Mouse (Mus musculus) bone marrow macrophage, adult 2 months (primary cell): ENCODE results near the gene Shisal2b. TPM values are rescaled to one million over a fixed set of nuclear protein-coding genes. Genes with fewer than 3 reads are reported as not detected.

Experiments
- H3K27ac ChIP-seq: 2 replicates; pipeline ENCODE4 v1.5.1; 2012; ENCODE audit warnings: low read depth, low read length; ENCODE audit not compliant: insufficient read depth
- H3K4me1 ChIP-seq: 2 replicates; pipeline ENCODE4 v1.6.1; 2012; ENCODE audit warnings: low read length; ENCODE audit not compliant: control insufficient read depth, insufficient read depth
- H3K4me3 ChIP-seq: 2 replicates; pipeline ENCODE4 v1.5.1; 2012; ENCODE audit warnings: mild to moderate bottlenecking, low read length, moderate library complexity; ENCODE audit not compliant: insufficient read depth
- CTCF ChIP-seq: IDR thresholded peaks from 2 replicates; pipeline ENCODE4 v1.5.1; 2012; ENCODE audit warnings: low read depth, mild to moderate bottlenecking, low read length, moderate library complexity
- POLR2A ChIP-seq: IDR thresholded peaks from 2 replicates; pipeline ENCODE4 v1.6.1; 2012; ENCODE audit warnings: mild to moderate bottlenecking, low read depth, low read length, borderline replicate concordance
- polyA plus RNA-seq: library from polyadenylated mRNA; stranded (reverse); fragments of >200 nt; gene quantifications from 2 replicates; pipeline ENCODE4 v1.2.4, GENCODE M21; 2012; ENCODE audit not compliant: missing spikeins, insufficient read depth, insufficient read length

Gene Shisal2b
- polyA plus RNA-seq, 1 experiment: not detected

DNA sequence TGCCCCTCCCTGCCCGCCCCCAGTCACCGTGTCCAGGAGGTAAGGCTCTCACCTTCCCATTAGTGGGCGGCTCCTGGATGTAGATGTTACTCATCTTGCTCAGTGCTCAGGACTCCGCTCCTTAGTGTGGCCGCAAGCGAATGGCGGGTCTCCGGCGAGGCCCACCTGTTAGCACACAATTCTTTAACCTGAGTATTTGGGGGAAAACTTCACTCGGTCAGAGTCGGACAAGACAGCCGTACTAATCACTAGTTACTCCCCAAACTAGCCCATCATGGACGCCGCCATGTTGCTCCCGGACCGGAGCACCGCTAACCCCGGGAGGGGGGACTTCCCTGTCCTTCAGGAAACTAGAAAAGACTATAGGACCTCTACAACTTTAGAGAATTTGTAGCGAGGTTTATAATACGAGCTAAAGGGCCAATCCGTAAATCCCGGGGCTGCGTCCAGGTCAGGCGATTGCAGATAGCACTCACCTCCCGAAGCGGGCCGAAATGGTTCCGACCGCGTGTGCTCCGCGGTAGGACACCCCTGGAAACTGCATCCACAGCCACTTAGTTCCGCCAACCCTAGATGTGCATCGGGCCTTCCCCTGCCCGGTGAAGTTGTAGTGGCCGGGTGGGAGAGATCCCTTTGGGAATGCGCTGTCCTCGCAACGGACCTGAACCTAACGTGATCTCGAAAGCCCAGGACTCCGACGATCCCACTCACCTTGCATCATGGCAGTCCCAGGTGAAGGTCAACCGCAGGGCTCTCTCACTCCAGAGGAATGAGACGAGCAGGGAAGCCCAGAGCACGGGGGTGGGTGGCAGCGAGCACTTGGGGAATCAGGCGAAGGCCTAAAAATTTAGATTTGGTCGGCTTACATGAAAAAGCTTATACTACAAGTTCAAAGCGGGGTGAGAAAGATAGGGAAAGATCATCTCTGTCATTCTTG lies 46.8 kb downstream of the Shisal2b start, which contains the start of gene Cwc27:
Cwc27 (minus strand) TSS at position 508 of the 937 bp plus-strand sequence.
- no peaks in the 10 kb centered on the region for H3K4me1 ChIP-seq
- TF ChIP-seq POLR2A: no peak
- TF ChIP-seq CTCF: no peak
- peak within 1 kb of the TSS; percentile 83 for H3K27ac ChIP-seq
- H3K4me3 ChIP-seq: peak within 1 kb of the TSS; percentile 87

DNA sequence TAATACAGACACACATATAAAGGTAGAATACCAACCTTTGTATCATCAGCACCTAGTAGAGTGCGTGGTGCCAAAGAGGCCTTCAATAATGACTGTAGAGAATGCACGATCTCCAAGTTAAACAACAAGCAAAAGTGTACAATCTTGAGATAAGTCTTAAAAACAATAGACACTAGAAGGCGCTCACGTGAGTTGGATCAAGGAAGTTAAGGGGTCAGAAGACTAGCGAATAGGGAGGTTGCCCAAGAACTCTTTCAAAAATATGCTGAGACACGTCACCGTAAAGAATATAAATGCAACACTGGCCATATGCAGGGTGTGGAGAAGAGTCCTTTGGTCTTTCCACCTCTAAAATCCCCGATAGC lies 47.4 kb downstream of the Shisal2b start:
- Histone ChIP-seq H3K27ac (peak overlapping the region; percentile 83), H3K4me3 (peak overlapping the region; percentile 87), H3K4me1 (no peaks in the 10 kb centered on the region)
- no peak for TF ChIP-seq POLR2A
- TF ChIP-seq CTCF: no peak

- no peak overlapping the region for H3K27ac ChIP-seq
- H3K4me1 ChIP-seq: no peaks in the 10 kb centered on the region
- TF ChIP-seq POLR2A (no peak), CTCF (no peak)
- no peak overlapping the region for H3K4me3 ChIP-seq
Measured at GRCm38 (mm10) chr13:104805681-104806080, 58.0 kb downstream of the Shisal2b start.

DNA sequence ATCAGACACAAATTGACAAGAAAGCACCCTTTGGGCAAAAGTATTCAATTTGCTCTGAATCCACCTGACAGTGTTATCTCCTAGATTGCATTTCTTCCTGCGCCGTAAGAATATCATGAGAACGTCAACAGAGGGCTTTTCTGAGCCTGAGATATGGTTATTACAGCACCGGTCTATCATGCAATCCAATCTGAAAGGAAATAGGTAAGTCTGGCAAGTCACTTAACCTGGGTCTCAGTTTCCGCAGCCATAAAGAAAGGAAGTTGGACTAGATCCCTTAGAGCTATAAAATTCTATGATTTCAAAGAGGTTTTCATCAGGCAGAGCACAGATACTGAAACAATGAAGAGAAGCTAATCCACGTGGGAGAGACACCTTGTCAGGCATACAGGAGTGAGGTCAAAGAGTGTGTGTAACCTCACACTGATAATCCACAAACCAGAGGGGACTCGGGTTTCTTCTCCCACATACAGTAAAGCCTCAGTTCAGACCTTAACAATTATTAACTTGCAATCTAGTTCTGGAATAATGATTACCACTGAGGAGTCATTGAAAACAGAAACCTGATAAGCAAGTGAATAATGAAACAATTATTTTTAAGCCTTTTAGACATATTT lies 64.0 kb downstream of the Shisal2b start:
- no peak for TF ChIP-seq CTCF
- TF ChIP-seq POLR2A: no peak
- peaks cover 2% of the 10 kb centered on the region for H3K4me1 ChIP-seq
- no peak overlapping the region for H3K27ac ChIP-seq
- no peak overlapping the region for H3K4me3 ChIP-seq

- TF ChIP-seq CTCF (no peak), POLR2A (no peak)
- H3K4me1 ChIP-seq: peaks cover 3% of the 10 kb centered on the region
- H3K27ac ChIP-seq: no peak overlapping the region
- H3K4me3 ChIP-seq: no peak overlapping the region
Measured at GRCm38 (mm10) chr13:104799067-104799466, 64.6 kb downstream of the Shisal2b start.

Other genes with a start within 250 kb of the Shisal2b start
- gene Srek1ip1, start 71.4 kb downstream of the Shisal2b start, polyA plus RNA-seq: 30.0 and 33.6 TPM in 2 replicates
- 15.6 and 15.9 TPM in 2 replicates for gene Cwc27, start 46.8 kb downstream of the Shisal2b start, polyA plus RNA-seq
- gene Rgs7bp, start 191.0 kb upstream of the Shisal2b start, polyA plus RNA-seq: 0.11 TPM in 1 of 2 replicates, not detected in the other
- not detected in 2 replicates for gene 4933425L06Rik, start 218.2 kb upstream of the Shisal2b start, polyA plus RNA-seq